Mouse (Mus musculus) telencephalon, adult 2 months (tissue): ENCODE data around the gene Ibsp.

Experiments
- DNase-seq: peaks from one replicate; pipeline ENCODE4 v3.0.0-alpha.2; 2011; ENCODE audit warnings: low read depth, low spot score

Gene Ibsp

DNA sequence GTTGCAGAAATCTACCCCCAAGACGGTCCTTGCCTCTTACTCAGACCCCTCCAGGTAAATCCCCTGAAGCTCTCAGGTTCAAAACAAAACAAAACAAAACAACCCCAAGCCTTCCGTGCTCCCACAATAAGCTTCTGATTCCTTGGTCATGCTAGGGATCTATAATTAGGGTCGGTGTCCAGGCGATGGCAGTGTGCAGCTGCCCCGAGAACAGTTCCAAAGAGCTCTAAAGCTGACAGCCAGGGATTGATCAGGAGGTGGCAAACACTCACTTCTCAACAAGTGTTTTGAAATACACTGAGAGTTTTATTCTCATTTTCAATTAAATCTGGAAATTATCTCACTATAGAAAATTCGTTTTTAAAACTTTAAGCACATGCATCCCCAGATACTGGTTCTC lies 43.9 kb downstream of the Ibsp start:
- no peak for DNase-seq

DNA sequence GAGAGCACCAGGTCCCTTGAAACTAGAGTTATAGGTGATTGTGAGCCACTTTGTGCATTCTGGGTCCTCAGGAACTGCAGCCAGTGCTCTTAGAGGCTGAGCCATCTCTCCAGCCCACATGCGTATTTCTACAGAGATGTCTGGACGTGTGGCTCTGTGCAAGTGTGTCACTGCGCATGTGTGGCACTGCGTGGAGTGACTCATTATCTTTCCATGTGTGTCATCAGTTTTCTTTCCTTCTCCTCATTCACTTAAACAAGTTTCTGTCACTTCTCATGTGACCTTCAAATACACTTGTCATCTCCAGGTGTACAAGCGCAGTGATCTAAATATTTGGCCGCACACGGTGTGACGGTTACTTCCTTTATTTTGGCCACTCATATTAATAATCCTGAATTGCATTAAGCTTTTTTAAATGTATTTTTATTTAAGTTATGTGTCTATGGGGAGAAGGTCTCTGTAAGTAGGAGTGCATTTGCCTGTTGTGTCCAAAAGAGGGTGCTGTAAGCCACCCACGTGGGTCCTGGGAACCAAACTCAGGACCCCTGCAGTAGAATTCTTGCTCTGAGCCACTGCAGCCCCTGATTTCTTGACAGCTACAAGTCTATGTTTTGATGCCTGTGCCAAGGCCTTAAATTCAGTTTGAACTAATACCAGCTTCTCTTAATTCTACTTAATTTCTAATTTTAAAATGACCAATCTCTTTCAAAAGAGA lies 45.7 kb downstream of the Ibsp start:
- DNase-seq, result no peak

DNA sequence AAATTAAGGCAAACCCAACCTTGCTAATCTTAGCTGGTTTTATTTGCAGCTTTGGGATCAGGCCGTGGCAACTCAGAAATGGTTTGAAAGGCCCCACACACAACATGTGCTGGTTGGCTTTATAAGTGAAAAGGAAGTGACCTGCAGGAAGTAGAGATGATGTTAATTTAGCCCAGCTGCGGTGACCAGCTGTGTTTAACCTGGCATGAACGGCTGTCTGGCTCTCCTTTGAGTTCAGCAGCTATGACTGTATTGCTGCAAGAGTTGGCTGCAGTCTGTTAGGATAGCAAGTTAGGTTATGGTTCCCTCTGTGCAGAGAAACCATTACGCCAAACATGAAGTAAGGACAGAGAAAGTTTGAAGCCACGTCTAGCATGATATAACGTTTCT lies 46.3 kb downstream of the Ibsp start:
- no peak for DNase-seq

DNA sequence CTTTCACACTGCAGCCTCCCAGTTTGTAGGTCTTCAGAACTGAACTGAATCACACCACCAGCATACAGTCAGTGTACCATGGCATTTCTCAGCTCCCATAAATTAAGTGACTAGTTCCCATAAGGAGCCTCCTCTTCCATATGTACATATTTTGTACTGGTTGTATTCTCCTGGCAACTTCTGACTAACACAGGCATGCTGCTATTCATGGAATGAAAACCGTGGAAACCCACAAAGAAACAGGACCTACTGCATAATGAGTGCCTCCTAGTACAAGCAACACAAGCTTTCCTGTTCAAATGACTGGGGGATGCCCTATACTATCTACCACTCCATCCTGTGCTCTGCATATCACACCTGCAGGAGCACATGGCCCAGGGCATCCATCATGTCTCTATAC lies 52.1 kb downstream of the Ibsp start:
- DNase-seq, result no peak

DNA sequence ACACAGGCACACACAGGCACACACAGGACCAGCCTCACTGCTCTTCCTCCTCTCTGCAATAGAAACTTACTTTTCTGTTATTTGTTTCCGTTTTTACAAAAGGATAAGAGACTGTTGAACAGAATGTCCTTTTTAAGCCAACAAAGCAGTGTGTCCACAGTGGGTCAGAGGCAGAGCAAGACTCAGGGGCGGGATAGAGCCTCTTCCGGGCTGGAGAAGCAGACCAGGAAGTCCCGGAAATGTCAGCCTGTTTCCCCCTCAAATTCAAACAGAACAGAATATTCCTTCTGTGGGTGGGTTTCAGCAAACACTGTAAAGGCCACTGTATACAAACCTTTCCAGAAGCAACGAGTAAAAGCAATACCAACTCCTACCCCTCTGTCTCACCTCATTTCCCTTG lies 52.9 kb downstream of the Ibsp start:
- DNase-seq, result no peak

DNA sequence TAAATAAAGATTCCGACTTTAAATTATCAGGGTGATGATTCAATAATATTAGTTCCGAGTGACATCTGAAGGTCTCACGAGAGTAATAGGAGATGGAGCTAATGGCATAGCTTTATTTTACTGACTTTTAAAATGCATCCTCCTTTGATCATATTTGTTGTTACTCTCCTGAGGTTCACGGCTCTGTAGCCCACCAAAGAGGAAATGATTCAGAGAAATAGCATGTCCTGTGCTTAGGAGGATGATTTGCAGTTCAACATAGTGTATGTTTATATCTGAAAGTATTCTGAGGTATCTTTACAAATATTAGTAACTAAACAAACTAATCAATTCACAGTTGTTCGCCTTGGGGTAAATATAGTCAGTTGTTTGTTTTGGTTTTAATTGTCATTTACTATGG lies 58.6 kb downstream of the Ibsp start:
- no peak for DNase-seq

DNA sequence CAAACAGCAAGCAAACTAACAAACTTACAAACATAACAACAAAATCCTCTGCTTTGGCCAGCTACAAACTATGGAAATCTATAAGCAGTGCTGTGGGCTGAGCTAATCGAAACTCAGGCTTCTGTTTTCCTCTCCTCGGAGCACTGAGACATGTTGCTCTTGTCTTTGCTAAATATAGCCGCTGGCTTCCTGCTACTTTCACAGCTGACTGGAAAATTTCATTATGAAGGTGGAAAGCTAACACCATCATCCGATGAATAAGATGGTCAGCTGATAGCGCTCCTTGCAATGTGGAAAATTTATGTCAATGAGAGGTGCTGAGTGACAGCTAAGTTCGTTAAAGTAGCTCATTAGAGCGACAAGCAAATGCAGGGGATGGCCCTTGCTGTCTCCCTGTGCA lies 59.6 kb downstream of the Ibsp start:
- DNase-seq, result peak; percentile 50

DNA sequence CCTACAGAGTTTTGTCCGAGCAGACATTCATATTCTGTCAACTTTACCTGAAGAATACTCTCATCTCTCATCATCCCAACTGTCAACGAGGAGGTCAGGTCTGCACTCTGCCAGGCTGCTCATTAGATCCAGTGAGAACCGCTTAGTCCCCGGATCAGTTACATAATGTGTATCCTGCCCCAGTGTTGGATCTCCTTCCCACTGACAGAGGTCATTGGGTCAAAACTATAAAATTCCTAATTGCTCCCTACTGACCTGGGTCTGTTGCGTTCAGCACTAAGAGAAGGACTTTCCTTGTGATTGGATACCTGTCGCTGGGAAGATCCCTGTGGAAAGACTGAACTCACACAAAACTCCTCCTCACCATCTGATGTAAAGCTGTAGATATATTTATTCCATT lies 60.3 kb downstream of the Ibsp start:
- DNase-seq, result no peak
